Mouse (Mus musculus): Measurements from ENCODE around the gene Pax7. TPM values are rescaled to one million over a fixed set of nuclear protein-coding genes. Genes with fewer than 3 reads are reported as not detected.

Pax7 gene
- polyA plus RNA-seq, 2 experiments: 1.9 to 4.7 TPM

DNA sequence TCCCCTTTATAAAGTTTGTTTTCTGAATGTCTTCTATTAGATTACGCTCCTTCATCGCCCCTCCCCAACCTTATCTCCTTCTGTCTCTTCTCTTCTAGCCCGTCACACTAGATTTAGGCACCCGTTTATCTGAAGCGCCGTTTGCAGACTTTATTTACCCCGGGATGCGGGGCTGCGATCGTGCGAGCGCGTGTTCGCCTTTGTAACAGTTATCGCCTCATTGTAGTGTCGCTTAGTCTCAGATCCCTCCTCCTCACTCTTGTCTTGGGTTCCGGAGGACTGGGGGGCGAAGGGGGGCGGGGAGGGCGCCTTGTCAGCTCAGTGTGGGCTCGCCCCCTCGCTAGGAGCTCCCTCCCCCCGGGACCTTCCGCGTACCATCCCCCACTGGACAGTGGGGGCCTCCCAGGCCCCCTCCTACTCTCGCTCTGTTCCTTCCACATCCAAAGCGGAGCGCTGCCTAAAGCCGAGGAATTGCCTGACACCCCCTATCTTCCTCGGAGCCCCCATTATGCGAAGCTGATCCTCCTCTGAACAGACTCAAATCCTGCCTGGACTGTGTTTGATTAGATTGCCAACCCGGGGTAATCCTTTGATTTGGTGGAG is 9.4 kb downstream of the Pax7 start:
- Histone ChIP-seq H3K9ac (ENCODE audit: low read depth, low read length, severe bottlenecking) (no peak overlapping the region), H3K27ac (replicated peaks; ENCODE audit: low read depth, low read length) (no peak overlapping the region), H3K4me3 (replicated peaks; ENCODE audit: low read length) (0 out of 2 replicates have a peak overlapping the region, but pooled peaks have one; percentile 7), H3K27me3 (ENCODE audit: control insufficient read depth, insufficient read depth, low read length) (peaks cover 98% of the 10 kb centered on the region), H3K9me3 (ENCODE audit: control insufficient read depth, low read length) (no peaks in the 10 kb centered on the region), H3K4me1 (ENCODE audit: control insufficient read depth, insufficient read depth, low read length) (no peaks in the 10 kb centered on the region), H3K4me2 (replicated peaks; ENCODE audit: low read depth, low read length, severe bottlenecking) (no peak overlapping the region), H3K36me3 (ENCODE audit: control insufficient read depth, insufficient read depth, low read length) (no peaks in the 10 kb centered on the region)
- no peak for TF ChIP-seq POLR2A (IDR thresholded peaks at IDR 0.05; ENCODE audit: borderline replicate concordance, extremely low read depth, insufficient read depth, insufficient read length)
- WGBS: 1% methylated on average over 31 of the region's 32 CpGs
- DNase-seq (ENCODE audit: low spot score) (no peak), ATAC-seq (ENCODE audit: low FRiP score, low read depth) (no peak)

GRCm38 (mm10) chr4:139823138-139823869 is 10.0 kb downstream of the Pax7 start:
- 0 out of 2 replicates have a peak overlapping the region, but pooled peaks have one; percentile 7 for H3K4me3 ChIP-seq (replicated peaks; ENCODE audit: low read length)
- ATAC-seq (ENCODE audit: low FRiP score, low read depth) (no peak), DNase-seq (ENCODE audit: low spot score) (no peak)

DNA sequence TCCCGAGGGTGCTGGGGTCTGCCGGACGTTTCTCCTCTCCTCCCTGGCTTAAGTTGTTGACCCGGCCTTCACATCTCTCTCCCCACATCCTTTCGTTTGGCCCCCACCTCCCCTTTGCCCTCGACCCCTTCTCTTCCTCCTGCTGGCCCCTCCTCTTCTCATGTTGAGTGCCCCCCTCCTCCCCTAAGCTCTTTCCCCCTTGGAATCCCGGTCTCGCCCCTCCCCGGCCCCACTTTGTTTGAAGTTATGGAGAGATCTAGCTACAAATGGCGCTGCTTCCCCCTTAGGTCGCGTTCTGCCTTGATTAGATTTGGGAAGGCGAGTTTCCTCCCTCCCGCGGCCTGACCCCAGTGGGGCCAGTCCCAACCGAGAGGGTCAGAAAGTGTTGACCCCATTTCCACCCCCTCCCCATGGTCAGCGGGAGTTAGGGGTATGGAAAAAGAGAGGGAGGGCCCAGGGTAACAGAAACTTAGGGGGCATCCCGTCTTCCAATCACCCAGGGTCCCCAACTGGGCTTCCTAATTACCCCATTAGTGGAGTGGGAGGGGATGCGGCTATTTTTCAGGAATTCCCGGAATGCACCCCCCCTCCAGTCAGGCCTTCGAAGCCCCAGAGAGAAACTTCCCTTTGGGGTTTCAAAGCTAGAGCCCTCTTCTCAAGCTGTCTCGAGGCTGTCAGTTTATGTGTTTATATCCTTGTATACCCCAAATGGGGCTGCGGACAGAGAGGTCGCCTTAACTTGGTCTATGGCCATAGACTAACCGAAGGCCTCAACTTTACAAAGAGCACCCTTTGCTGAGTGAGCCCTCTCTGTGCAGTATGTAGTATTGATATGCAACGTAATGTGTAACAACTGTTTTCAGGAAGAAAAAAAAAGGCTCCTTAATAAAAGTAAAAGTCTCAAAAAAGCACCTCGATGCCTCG is 10.9 kb downstream of the Pax7 start:
- DNase-seq (ENCODE audit: low spot score) (no peak), ATAC-seq (ENCODE audit: low FRiP score, low read depth) (no peak)
- Histone ChIP-seq H3K9me3 (ENCODE audit: control insufficient read depth, low read length) (no peaks in the 10 kb centered on the region), H3K27ac (replicated peaks; ENCODE audit: low read depth, low read length) (no peak overlapping the region), H3K4me3 (replicated peaks; ENCODE audit: low read length) (peak overlapping the region; percentile 29; the same call in 1 of the 2 replicates), H3K4me1 (ENCODE audit: control insufficient read depth, insufficient read depth, low read length) (peaks cover 3% of the 10 kb centered on the region; the same call in 1 of the 2 replicates), H3K4me2 (replicated peaks; ENCODE audit: low read depth, low read length, severe bottlenecking) (no peak overlapping the region), H3K36me3 (ENCODE audit: control insufficient read depth, insufficient read depth, low read length) (no peaks in the 10 kb centered on the region), H3K27me3 (ENCODE audit: control insufficient read depth, insufficient read depth, low read length) (peaks cover 96% of the 10 kb centered on the region), H3K9ac (ENCODE audit: low read depth, low read length, severe bottlenecking) (no peak overlapping the region)
- no peak for TF ChIP-seq POLR2A (IDR thresholded peaks at IDR 0.05; ENCODE audit: borderline replicate concordance, extremely low read depth, insufficient read depth, insufficient read length)
- 1% methylated on average over 28 of the region's 28 CpGs for WGBS

More at GRCm38 (mm10) chr4:139823138-139823869, 10.0 kb downstream of the Pax7 start:
- TF ChIP-seq POLR2A (IDR thresholded peaks at IDR 0.05; ENCODE audit: borderline replicate concordance, extremely low read depth, insufficient read depth, insufficient read length): no peak
- WGBS: under 1% methylated on average over 44 of the region's 44 CpGs
- Histone ChIP-seq H3K4me1 (ENCODE audit: control insufficient read depth, insufficient read depth, low read length) (peaks cover 2% of the 10 kb centered on the region; the same call in 1 of the 2 replicates), H3K9me3 (ENCODE audit: control insufficient read depth, low read length) (no peaks in the 10 kb centered on the region), H3K9ac (ENCODE audit: low read depth, low read length, severe bottlenecking) (no peak overlapping the region), H3K27me3 (ENCODE audit: control insufficient read depth, insufficient read depth, low read length) (peaks cover 96% of the 10 kb centered on the region), H3K27ac (replicated peaks; ENCODE audit: low read depth, low read length) (no peak overlapping the region), H3K36me3 (ENCODE audit: control insufficient read depth, insufficient read depth, low read length) (no peaks in the 10 kb centered on the region), H3K4me2 (replicated peaks; ENCODE audit: low read depth, low read length, severe bottlenecking) (no peak overlapping the region)

DNA sequence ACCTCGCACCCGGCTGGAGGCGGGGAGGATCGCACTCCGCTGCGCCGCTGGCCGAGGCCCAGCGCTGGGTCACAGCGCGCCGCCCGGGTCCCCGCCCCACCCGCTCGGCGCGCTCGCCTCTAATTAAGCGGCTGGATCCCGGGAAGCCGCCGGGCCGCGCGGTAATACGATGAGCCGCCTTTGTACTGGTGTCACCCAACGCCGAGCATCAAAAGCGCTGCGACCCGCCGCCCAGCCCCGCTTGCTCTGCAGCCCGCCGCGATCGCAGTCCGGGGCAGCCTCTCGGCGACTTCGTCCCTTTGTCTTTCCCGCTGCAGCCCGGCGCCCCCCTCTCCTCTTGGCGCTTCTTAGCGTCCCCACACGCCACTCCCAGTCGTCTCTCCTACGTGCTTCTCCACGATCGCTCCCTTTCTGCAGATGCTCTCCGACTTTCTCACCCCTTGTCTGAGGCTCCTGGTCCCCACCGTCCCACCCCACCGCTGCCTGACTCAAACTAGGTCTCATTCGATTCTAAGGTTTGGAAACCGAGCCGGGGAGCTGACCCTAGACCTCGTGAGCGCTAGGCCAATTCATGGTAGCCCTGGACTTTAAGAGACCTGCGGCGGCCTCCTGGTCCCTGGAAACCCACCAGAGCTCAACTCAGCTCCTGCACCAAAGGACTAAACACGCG is 11.7 kb downstream of the Pax7 start:
- H3K27ac ChIP-seq (replicated peaks; ENCODE audit: low read depth, low read length): no peak overlapping the region
- H3K4me1 ChIP-seq (ENCODE audit: control insufficient read depth, insufficient read depth, low read length): peaks cover 3% of the 10 kb centered on the region; the same call in 1 of the 2 replicates
- H3K9ac ChIP-seq (ENCODE audit: low read depth, low read length, severe bottlenecking): peak overlapping the region; percentile 21; the same call in 1 of the 2 replicates
- H3K9me3 ChIP-seq (ENCODE audit: control insufficient read depth, low read length): no peaks in the 10 kb centered on the region
- no peaks in the 10 kb centered on the region for H3K36me3 ChIP-seq (ENCODE audit: control insufficient read depth, insufficient read depth, low read length)
- H3K4me3 ChIP-seq (replicated peaks; ENCODE audit: low read length): peak overlapping the region; percentile 29
- ATAC-seq (ENCODE audit: low FRiP score, low read depth): peak; percentile 10; the same call in 1 of the 2 replicates
- under 1% methylated on average over 63 of the region's 65 CpGs for WGBS
- H3K4me2 ChIP-seq (replicated peaks; ENCODE audit: low read depth, low read length, severe bottlenecking): peak overlapping the region; percentile 41
- peaks cover 96% of the 10 kb centered on the region for H3K27me3 ChIP-seq (ENCODE audit: control insufficient read depth, insufficient read depth, low read length)
- no peak for TF ChIP-seq POLR2A (IDR thresholded peaks at IDR 0.05; ENCODE audit: borderline replicate concordance, extremely low read depth, insufficient read depth, insufficient read length)
- no peak for DNase-seq (ENCODE audit: low spot score)

Measured in limb, embryonic 14.5 days (tissue).